Mouse (Mus musculus): Measurements from ENCODE around the gene Tmprss9. TPM values are rescaled to one million over a fixed set of nuclear protein-coding genes. Genes with fewer than 3 reads are reported as not detected.

Gene Tmprss9
- total and polyA plus RNA-seq, 3 experiments, result 0.15 to 0.25 TPM; not detected in 1

Other genes with a start within 250 kb of the Tmprss9 start
- gene Csnk1g2, start 249.0 kb upstream of the Tmprss9 start, total RNA-seq (2012; rRNA removed), result 125 and 132 TPM in 2 replicates
- gene Csnk1g2, start 249.0 kb upstream of the Tmprss9 start, polyA plus RNA-seq (2012; ENCODE audit: insufficient read depth in 1 of 2, insufficient read length in 2 of 2, low read depth in 1 of 2, low replicate concordance in 2 of 2, missing spikeins in 1 of 2), result 100 to 1,000 TPM in 1 of 2 experiments, not detected in 1; 231 TPM
- gene Btbd2, start 214.8 kb upstream of the Tmprss9 start, total RNA-seq (2012; rRNA removed), result 35.4 and 43.1 TPM in 2 replicates
- 10 to 100 TPM in 1 of 2 experiments, not detected in 1; 81.8 TPM for gene Btbd2, start 214.8 kb upstream of the Tmprss9 start, polyA plus RNA-seq (2012; ENCODE audit: insufficient read depth in 1 of 2, insufficient read length in 2 of 2, low read depth in 1 of 2, low replicate concordance in 2 of 2, missing spikeins in 1 of 2)
- 68.6 and 87.1 TPM in 2 replicates for gene Mknk2, start 193.7 kb upstream of the Tmprss9 start, total RNA-seq (2012; rRNA removed)
- 100 to 1,000 TPM in 1 of 2 experiments, 10 to 100 TPM in 1; 47.4 to 184 TPM for gene Mknk2, start 193.7 kb upstream of the Tmprss9 start, polyA plus RNA-seq (2012; ENCODE audit: insufficient read depth in 1 of 2, insufficient read length in 2 of 2, low read depth in 1 of 2, low replicate concordance in 2 of 2, missing spikeins in 1 of 2)
- 38.3 and 38.7 TPM in 2 replicates for gene Mob3a, start 169.9 kb upstream of the Tmprss9 start, total RNA-seq (2012; rRNA removed)
- gene Mob3a, start 169.9 kb upstream of the Tmprss9 start, polyA plus RNA-seq (2012; ENCODE audit: insufficient read depth in 1 of 2, insufficient read length in 2 of 2, low read depth in 1 of 2, low replicate concordance in 2 of 2, missing spikeins in 1 of 2), result 10 to 100 TPM in 1 of 2 experiments, not detected in 1; 63.4 TPM
- gene Izumo4, start 169.7 kb upstream of the Tmprss9 start, total RNA-seq (2012; rRNA removed), result 1.0 and 1.5 TPM in 2 replicates
- gene Izumo4, start 169.7 kb upstream of the Tmprss9 start, polyA plus RNA-seq (2012; ENCODE audit: insufficient read depth in 1 of 2, insufficient read length in 2 of 2, low read depth in 1 of 2, low replicate concordance in 2 of 2, missing spikeins in 1 of 2), result 1 to 10 TPM in 1 of 2 experiments, not detected in 1; 3.8 TPM
- gene Ap3d1, start 129.6 kb upstream of the Tmprss9 start, total RNA-seq (2012; rRNA removed), result 29.6 and 32.7 TPM in 2 replicates
- gene Ap3d1, start 129.6 kb upstream of the Tmprss9 start, polyA plus RNA-seq (2012; ENCODE audit: insufficient read depth in 1 of 2, insufficient read length in 2 of 2, low read depth in 1 of 2, low replicate concordance in 2 of 2, missing spikeins in 1 of 2), result 100 to 1,000 TPM in 1 of 2 experiments, 10 to 100 TPM in 1; 54.5 to 260 TPM
- gene Dot1l, start 116.6 kb upstream of the Tmprss9 start, total RNA-seq (2012; rRNA removed), result 14.7 and 15.0 TPM in 2 replicates
- gene Dot1l, start 116.6 kb upstream of the Tmprss9 start, polyA plus RNA-seq (2012; ENCODE audit: insufficient read depth in 1 of 2, insufficient read length in 2 of 2, low read depth in 1 of 2, low replicate concordance in 2 of 2, missing spikeins in 1 of 2), result 10 to 100 TPM in 1 of 2 experiments, not detected in 1; 70.6 TPM
- 50.4 and 52.0 TPM in 2 replicates for gene Sf3a2, start 73.7 kb upstream of the Tmprss9 start, total RNA-seq (2012; rRNA removed)
- gene Sf3a2, start 73.7 kb upstream of the Tmprss9 start, polyA plus RNA-seq (2012; ENCODE audit: insufficient read depth in 1 of 2, insufficient read length in 2 of 2, low read depth in 1 of 2, low replicate concordance in 2 of 2, missing spikeins in 1 of 2), result 100 to 1,000 TPM in 1 of 2 experiments, not detected in 1; 210 TPM
- gene Plekhj1, start 73.2 kb upstream of the Tmprss9 start, total RNA-seq (2012; rRNA removed), result 79.8 and 86.9 TPM in 2 replicates
- gene Plekhj1, start 73.2 kb upstream of the Tmprss9 start, polyA plus RNA-seq (2012; ENCODE audit: insufficient read depth in 1 of 2, insufficient read length in 2 of 2, low read depth in 1 of 2, low replicate concordance in 2 of 2, missing spikeins in 1 of 2), result 100 to 1,000 TPM in 1 of 2 experiments, not detected in 1; 217 TPM
- 0.42 and 0.59 TPM in 2 replicates for gene Amh, start 66.6 kb upstream of the Tmprss9 start, total RNA-seq (2012; rRNA removed)
- 1 to 10 TPM in 1 of 2 experiments, not detected in 1; 1.1 TPM for gene Amh, start 66.6 kb upstream of the Tmprss9 start, polyA plus RNA-seq (2012; ENCODE audit: insufficient read depth in 1 of 2, insufficient read length in 2 of 2, low read depth in 1 of 2, low replicate concordance in 2 of 2, missing spikeins in 1 of 2)
- not detected in 2 replicates for gene Jsrp1, start 58.4 kb upstream of the Tmprss9 start, total RNA-seq (2012; rRNA removed)
- gene Jsrp1, start 58.4 kb upstream of the Tmprss9 start, polyA plus RNA-seq (2012; ENCODE audit: insufficient read depth in 1 of 2, insufficient read length in 2 of 2, low read depth in 1 of 2, low replicate concordance in 2 of 2, missing spikeins in 1 of 2), result under 1 TPM in 1 of 2 experiments, not detected in 1; 0.39 TPM
- gene Oaz1, start 45.2 kb upstream of the Tmprss9 start, total RNA-seq (2012; rRNA removed), result 983 and 1,061 TPM in 2 replicates
- gene Oaz1, start 45.2 kb upstream of the Tmprss9 start, polyA plus RNA-seq (2012; ENCODE audit: insufficient read depth in 1 of 2, insufficient read length in 2 of 2, low read depth in 1 of 2, low replicate concordance in 2 of 2, missing spikeins in 1 of 2), result 1,000 to 10,000 TPM in 1 of 2 experiments, not detected in 1; 1,528 TPM
- not detected in 2 replicates for gene Lingo3, start 27.8 kb upstream of the Tmprss9 start, total RNA-seq (2012; rRNA removed)
- not detected for gene Lingo3, start 27.8 kb upstream of the Tmprss9 start, polyA plus RNA-seq (2012; ENCODE audit: insufficient read depth in 1 of 2, insufficient read length in 2 of 2, low read depth in 1 of 2, low replicate concordance in 2 of 2, missing spikeins in 1 of 2)
- 616 and 637 TPM in 2 replicates for gene Lsm7, start 16.6 kb upstream of the Tmprss9 start, total RNA-seq (2012; rRNA removed)
- 100 to 1,000 TPM in 1 of 2 experiments, not detected in 1; 246 TPM for gene Lsm7, start 16.6 kb upstream of the Tmprss9 start, polyA plus RNA-seq (2012; ENCODE audit: insufficient read depth in 1 of 2, insufficient read length in 2 of 2, low read depth in 1 of 2, low replicate concordance in 2 of 2, missing spikeins in 1 of 2)
- gene Sppl2b, start 16.6 kb upstream of the Tmprss9 start, total RNA-seq (2012; rRNA removed), result 38.6 and 52.0 TPM in 2 replicates
- gene Sppl2b, start 16.6 kb upstream of the Tmprss9 start, polyA plus RNA-seq (2012; ENCODE audit: insufficient read depth in 1 of 2, insufficient read length in 2 of 2, low read depth in 1 of 2, low replicate concordance in 2 of 2, missing spikeins in 1 of 2), result 10 to 100 TPM in 1 of 2 experiments, not detected in 1; 65.9 TPM
- gene Timm13, start 29.1 kb downstream of the Tmprss9 start, total RNA-seq (2012; rRNA removed), result 349 and 366 TPM in 2 replicates
- 100 to 1,000 TPM; 329 to 645 TPM for gene Timm13, start 29.1 kb downstream of the Tmprss9 start, polyA plus RNA-seq (2012; ENCODE audit: insufficient read depth in 1 of 2, insufficient read length in 2 of 2, low read depth in 1 of 2, low replicate concordance in 2 of 2, missing spikeins in 1 of 2)
- gene Lmnb2, start 46.4 kb downstream of the Tmprss9 start, total RNA-seq (2012; rRNA removed), result 28.4 and 32.8 TPM in 2 replicates
- gene Lmnb2, start 46.4 kb downstream of the Tmprss9 start, polyA plus RNA-seq (2012; ENCODE audit: insufficient read depth in 1 of 2, insufficient read length in 2 of 2, low read depth in 1 of 2, low replicate concordance in 2 of 2, missing spikeins in 1 of 2), result 10 to 100 TPM in 1 of 2 experiments, not detected in 1; 29.9 TPM
- 13.3 and 13.4 TPM in 2 replicates for gene Gadd45b, start 58.2 kb downstream of the Tmprss9 start, total RNA-seq (2012; rRNA removed)
- gene Gadd45b, start 58.2 kb downstream of the Tmprss9 start, polyA plus RNA-seq (2012; ENCODE audit: insufficient read depth in 1 of 2, insufficient read length in 2 of 2, low read depth in 1 of 2, low replicate concordance in 2 of 2, missing spikeins in 1 of 2), result 10 to 100 TPM in 1 of 2 experiments, not detected in 1; 10.1 TPM
- 0.92 and 1.3 TPM in 2 replicates for gene Gng7, start 143.1 kb downstream of the Tmprss9 start, total RNA-seq (2012; rRNA removed)
- 1 to 10 TPM in 1 of 2 experiments, not detected in 1; 6.2 TPM for gene Gng7, start 143.1 kb downstream of the Tmprss9 start, polyA plus RNA-seq (2012; ENCODE audit: insufficient read depth in 1 of 2, insufficient read length in 2 of 2, low read depth in 1 of 2, low replicate concordance in 2 of 2, missing spikeins in 1 of 2)
- gene Diras1, start 153.8 kb downstream of the Tmprss9 start, total RNA-seq (2012; rRNA removed), result not detected in 2 replicates
- gene Diras1, start 153.8 kb downstream of the Tmprss9 start, polyA plus RNA-seq (2012; ENCODE audit: insufficient read depth in 1 of 2, insufficient read length in 2 of 2, low read depth in 1 of 2, low replicate concordance in 2 of 2, missing spikeins in 1 of 2), result under 1 TPM in 1 of 2 experiments, not detected in 1; 0.04 TPM
- gene Slc39a3, start 165.6 kb downstream of the Tmprss9 start, total RNA-seq (2012; rRNA removed), result 14.8 and 19.5 TPM in 2 replicates
- gene Slc39a3, start 165.6 kb downstream of the Tmprss9 start, polyA plus RNA-seq (2012; ENCODE audit: insufficient read depth in 1 of 2, insufficient read length in 2 of 2, low read depth in 1 of 2, low replicate concordance in 2 of 2, missing spikeins in 1 of 2), result 10 to 100 TPM in 1 of 2 experiments, not detected in 1; 15.6 TPM
- gene Sgta, start 188.3 kb downstream of the Tmprss9 start, total RNA-seq (2012; rRNA removed), result 100 and 101 TPM in 2 replicates
- gene Sgta, start 188.3 kb downstream of the Tmprss9 start, polyA plus RNA-seq (2012; ENCODE audit: insufficient read depth in 1 of 2, insufficient read length in 2 of 2, low read depth in 1 of 2, low replicate concordance in 2 of 2, missing spikeins in 1 of 2), result 1,000 to 10,000 TPM in 1 of 2 experiments, 100 to 1,000 TPM in 1; 152 to 1,019 TPM
- 121 and 126 TPM in 2 replicates for gene Thop1, start 198.2 kb downstream of the Tmprss9 start, total RNA-seq (2012; rRNA removed)
- gene Thop1, start 198.2 kb downstream of the Tmprss9 start, polyA plus RNA-seq (2012; ENCODE audit: insufficient read depth in 1 of 2, insufficient read length in 2 of 2, low read depth in 1 of 2, low replicate concordance in 2 of 2, missing spikeins in 1 of 2), result 100 to 1,000 TPM in 1 of 2 experiments, 10 to 100 TPM in 1; 75.7 to 113 TPM
- gene Creb3l3, start 227.0 kb downstream of the Tmprss9 start, total RNA-seq (2012; rRNA removed), result not detected in 2 replicates
- gene Creb3l3, start 227.0 kb downstream of the Tmprss9 start, polyA plus RNA-seq (2012; ENCODE audit: insufficient read depth in 1 of 2, insufficient read length in 2 of 2, low read depth in 1 of 2, low replicate concordance in 2 of 2, missing spikeins in 1 of 2), result under 1 TPM in 1 of 2 experiments, not detected in 1; 0.35 TPM
- 147 and 152 TPM in 2 replicates for gene Map2k2, start 234.1 kb downstream of the Tmprss9 start, total RNA-seq (2012; rRNA removed)
- gene Map2k2, start 234.1 kb downstream of the Tmprss9 start, polyA plus RNA-seq (2012; ENCODE audit: insufficient read depth in 1 of 2, insufficient read length in 2 of 2, low read depth in 1 of 2, low replicate concordance in 2 of 2, missing spikeins in 1 of 2), result 100 to 1,000 TPM in 1 of 2 experiments, not detected in 1; 212 TPM